Mouse (Mus musculus): ENCODE results near the gene BC051019.

Gene BC051019

GRCm38 (mm10) chr7:109707023-109707785 is 16.4 kb downstream of the BC051019 start:
- DNase-seq = peak; percentile 36

GRCm38 (mm10) chr7:109704461-109704860 is 19.2 kb downstream of the BC051019 start:
- no peak for DNase-seq

GRCm38 (mm10) chr7:109704016-109704377 is 19.7 kb downstream of the BC051019 start:
- no peak for DNase-seq

GRCm38 (mm10) chr7:109703190-109704015 is 20.2 kb downstream of the BC051019 start, which contains the start of the genes St5 and Akip1:
Gene St5 (minus strand): TSS chr7:109703605.
Gene Akip1 (plus strand): TSS chr7:109703690.
- DNase-seq = peak; percentile 93

- DNase-seq = no peak
Observed at GRCm38 (mm10) chr7:109702721-109703120, 20.9 kb downstream of the BC051019 start.

- DNase-seq = no peak
Observed at GRCm38 (mm10) chr7:109700213-109700612, 23.4 kb downstream of the BC051019 start.

GRCm38 (mm10) chr7:109695339-109695726 is 28.3 kb downstream of the BC051019 start:
- DNase-seq = no peak

GRCm38 (mm10) chr7:109694576-109695338 is 28.9 kb downstream of the BC051019 start:
- no peak for DNase-seq

GRCm38 (mm10) chr7:109690961-109691360 is 32.7 kb downstream of the BC051019 start:
- DNase-seq = peak; percentile 19

GRCm38 (mm10) chr7:109690101-109690500 is 33.5 kb downstream of the BC051019 start:
- DNase-seq = no peak

GRCm38 (mm10) chr7:109686585-109687128 is 37.0 kb downstream of the BC051019 start:
- no peak for DNase-seq

- no peak for DNase-seq
Observed at GRCm38 (mm10) chr7:109680879-109681278, 42.8 kb downstream of the BC051019 start.

GRCm38 (mm10) chr7:109680284-109680683 is 43.4 kb downstream of the BC051019 start:
- DNase-seq = no peak

- DNase-seq = no peak
Observed at GRCm38 (mm10) chr7:109674944-109675628, 48.6 kb downstream of the BC051019 start.

GRCm38 (mm10) chr7:109671581-109672471 is 51.8 kb downstream of the BC051019 start:
- peak; percentile 69 for DNase-seq

GRCm38 (mm10) chr7:109669426-109670170 is 54.1 kb downstream of the BC051019 start:
- DNase-seq = no peak

GRCm38 (mm10) chr7:109666664-109667063 is 57.0 kb downstream of the BC051019 start:
- no peak for DNase-seq

GRCm38 (mm10) chr7:109662626-109663025 is 61.0 kb downstream of the BC051019 start:
- no peak for DNase-seq
